In genomic region chr1:162412787-162413429, GRCm38 (mm10) we compare ENCODE assay signal across 14 mouse cellular contexts.
DNase-seq lines count a peak whose midpoint lies in the region; ATAC-seq and TF ChIP-seq lines count a peak whose summit lies in the region.
"Had no signal": no experiment of that assay in that cellular context is flagged by ENCODE, and none has a peak within 500 bp of the region (broad histone marks: within the 10 kb centered on the region; RNA-seq: fewer than 3 reads in every experiment).

No protein-coding gene starts in this region.

- H3K4me2 ChIP-seq in hindbrain, embryonic 11.5 days (replicated peaks; ENCODE audit: low read depth, low read length) = no peak overlapping the region
- H3K4me2 ChIP-seq in hindbrain, postnatal 0 days (ENCODE audit: low read depth, low read length) = peak overlapping the region; percentile 28; the same call in 1 of the 2 replicates
- H3K4me2 ChIP-seq: forebrain, embryonic 13.5 days had no signal

- H3K4me3 ChIP-seq in hindbrain, embryonic 11.5 days (ENCODE audit: low read depth, low read length) = no peak overlapping the region
- H3K4me3 ChIP-seq in hindbrain, embryonic 10.5 days = no peak overlapping the region
- no peak overlapping the region for H3K4me3 ChIP-seq in hindbrain, postnatal 0 days (ENCODE audit: low read length)
- H3K4me3 ChIP-seq in heart, embryonic 10.5 days = no peak overlapping the region
- H3K4me3 ChIP-seq: forebrain, embryonic 13.5 days had no signal

- no peak for TF ChIP-seq CTCF in hindbrain, postnatal 0 days (IDR thresholded peaks at IDR 0.05; ENCODE audit: low read depth)

- H3K9me3 ChIP-seq in hindbrain, embryonic 11.5 days (ENCODE audit: control insufficient read depth, low read length) = no peaks in the 10 kb centered on the region
- H3K9me3 ChIP-seq in hindbrain, embryonic 10.5 days = no peaks in the 10 kb centered on the region
- H3K9me3 ChIP-seq in hindbrain, postnatal 0 days (ENCODE audit: low read length) = no peaks in the 10 kb centered on the region
- H3K9me3 ChIP-seq in heart, embryonic 10.5 days = no peaks in the 10 kb centered on the region
- H3K9me3 ChIP-seq: forebrain, embryonic 13.5 days had no signal

- H3K27me3 ChIP-seq in hindbrain, embryonic 11.5 days (ENCODE audit: control insufficient read depth, insufficient read depth, low read length) = no peaks in the 10 kb centered on the region
- H3K27me3 ChIP-seq in hindbrain, embryonic 10.5 days (ENCODE audit: insufficient read depth, poor library complexity, severe bottlenecking) = no peaks in the 10 kb centered on the region
- H3K27me3 ChIP-seq in hindbrain, postnatal 0 days (ENCODE audit: insufficient read depth, low read length) = no peaks in the 10 kb centered on the region
- no peaks in the 10 kb centered on the region for H3K27me3 ChIP-seq in heart, embryonic 10.5 days (ENCODE audit: insufficient read depth, poor library complexity, severe bottlenecking)
- H3K27me3 ChIP-seq: forebrain, embryonic 13.5 days had no signal

- H3K36me3 ChIP-seq in hindbrain, embryonic 11.5 days (ENCODE audit: control insufficient read depth, insufficient read depth, low read length) = no peaks in the 10 kb centered on the region
- H3K36me3 ChIP-seq in hindbrain, embryonic 10.5 days = no peaks in the 10 kb centered on the region
- no peaks in the 10 kb centered on the region for H3K36me3 ChIP-seq in hindbrain, postnatal 0 days (ENCODE audit: insufficient read depth, low read length)
- no peaks in the 10 kb centered on the region for H3K36me3 ChIP-seq in heart, embryonic 10.5 days

- H3K27ac ChIP-seq in hindbrain, embryonic 11.5 days (ENCODE audit: low read depth, low read length) = no peak overlapping the region
- H3K27ac ChIP-seq in hindbrain, embryonic 10.5 days = no peak overlapping the region
- H3K27ac ChIP-seq in hindbrain, postnatal 0 days = 0 out of 2 replicates have a peak overlapping the region, but pooled peaks have one; percentile 16
- no peak overlapping the region for H3K27ac ChIP-seq in heart, embryonic 10.5 days
- H3K27ac ChIP-seq: forebrain, embryonic 13.5 days; stomach, postnatal 0 days had no signal

- 67% methylated on average over 7 of the region's 7 CpGs for WGBS in hindbrain, embryonic 11.5 days
- 77% methylated on average over 7 of the region's 7 CpGs for WGBS in hindbrain, embryonic 10.5 days
- WGBS in hindbrain, postnatal 0 days = 29% methylated on average over 7 of the region's 7 CpGs
- WGBS in heart, embryonic 10.5 days = 88% methylated on average over 7 of the region's 7 CpGs

- peak; percentile 68 for ATAC-seq in hindbrain, embryonic 11.5 days (ENCODE audit: low FRiP score)
- ATAC-seq in hindbrain, postnatal 0 days = no peak
- ATAC-seq: forebrain, embryonic 13.5 days had no signal

- no peak overlapping the region for H3K9ac ChIP-seq in hindbrain, embryonic 11.5 days (ENCODE audit: low read depth, low read length)
- no peak overlapping the region for H3K9ac ChIP-seq in hindbrain, postnatal 0 days (replicated peaks; ENCODE audit: low read length)
- H3K9ac ChIP-seq: forebrain, embryonic 13.5 days had no signal

- no peak for DNase-seq in hindbrain, embryonic 11.5 days (ENCODE audit: low spot score)
- DNase-seq in hindbrain, embryonic 10.5 days (ENCODE audit: low spot score) = no peak
- DNase-seq in MN1 (ENCODE audit: low spot score) = peak; percentile 27
- peak; percentile 25 for DNase-seq in Muller cell, postnatal 12 days (ENCODE audit: inconsistent ontology term)
- DNase-seq in hindbrain, postnatal 0 days (ENCODE audit: low spot score) = peak; percentile 53
- no peak for DNase-seq in heart, embryonic 10.5 days (ENCODE audit: low spot score)
- no peak for DNase-seq in spleen, postnatal 36 days (ENCODE audit: low spot score in 2 of 2)
- DNase-seq: kidney, adult 8-10 months; kidney, postnatal 4 days; lung, adult 18-20 months; right cerebral cortex, postnatal 25 days; thymus, postnatal 14 days had no signal

- no peaks in the 10 kb centered on the region for H3K4me1 ChIP-seq in hindbrain, embryonic 11.5 days (replicated peaks; ENCODE audit: control insufficient read depth, insufficient read depth, low read length)
- H3K4me1 ChIP-seq in hindbrain, embryonic 10.5 days (replicated peaks) = peaks cover 14% of the 10 kb centered on the region; the same call in 1 of the 2 replicates
- 0 out of 2 replicates have a peak, but pooled peaks cover 6% of the 10 kb centered on the region for H3K4me1 ChIP-seq in hindbrain, postnatal 0 days (ENCODE audit: insufficient read depth, low read length)
- no peaks in the 10 kb centered on the region for H3K4me1 ChIP-seq in heart, embryonic 10.5 days

Comparison
In these comparisons a context has a peak if more than half of its experiments do, and no peak if none do; other contexts are left out.
1. DNase-seq: peak in MN1 (single experiment), Muller cell, postnatal 12 days (single experiment) and hindbrain, postnatal 0 days (single experiment); none in hindbrain, embryonic 11.5 days (single experiment), hindbrain, embryonic 10.5 days (single experiment), heart, embryonic 10.5 days (single experiment) and spleen, postnatal 36 days (0 of 2).